Mouse (Mus musculus) testis, postnatal 14 days (tissue): Measurements from ENCODE around the gene Acat2.
"Not testable (repeated sequence)": the region's sequence is repeated elsewhere in the genome, so short reads cannot be mapped to it uniquely, and the experiment has no call there.

ENCODE experiments used
- DNase-seq: peaks from one replicate; pipeline ENCODE4 v3.0.0; 2021; ENCODE audit warnings: low spot score

Acat2 gene

DNA sequence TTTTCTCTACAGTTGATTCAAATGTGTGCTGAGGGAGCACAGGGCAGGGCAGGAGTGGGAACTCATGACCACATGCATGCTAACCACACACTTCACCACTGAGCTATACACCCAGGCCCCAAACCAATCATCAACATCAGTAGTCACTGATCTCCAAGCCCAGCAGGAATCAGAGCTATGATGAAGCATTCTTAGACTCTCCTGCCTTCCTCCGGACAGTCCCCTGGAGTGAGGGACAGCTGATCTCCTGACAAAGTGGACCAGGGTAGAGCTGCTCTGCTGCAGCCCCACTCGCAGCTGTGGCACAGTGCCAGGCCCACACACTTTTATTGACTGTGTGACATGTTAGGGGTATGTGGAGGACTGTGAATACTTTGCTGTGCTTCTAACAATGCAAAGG is 1.2 kb downstream of the Acat2 start:
- not testable (repeated sequence) for DNase-seq

DNA sequence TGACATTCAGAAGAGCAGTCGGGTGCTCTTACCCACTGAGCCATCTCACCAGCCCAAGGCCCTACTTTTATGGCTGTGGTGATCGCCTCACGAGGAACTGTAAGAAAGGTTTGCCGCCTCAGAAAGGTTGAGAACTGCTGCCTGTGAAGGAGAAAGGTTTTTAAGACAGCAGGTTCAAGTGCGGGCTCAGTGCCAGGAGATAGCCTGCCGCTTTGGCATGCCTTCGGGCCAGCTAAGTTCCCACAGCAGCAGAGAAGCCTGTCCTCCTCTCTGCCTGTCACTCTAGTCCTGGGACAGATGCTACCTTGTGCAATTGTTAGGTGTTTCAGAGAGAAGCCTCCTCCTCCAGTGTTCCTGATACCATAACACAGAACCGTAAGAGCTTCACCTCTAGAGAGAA is 3.9 kb downstream of the Acat2 start:
- no peak for DNase-seq

DNA sequence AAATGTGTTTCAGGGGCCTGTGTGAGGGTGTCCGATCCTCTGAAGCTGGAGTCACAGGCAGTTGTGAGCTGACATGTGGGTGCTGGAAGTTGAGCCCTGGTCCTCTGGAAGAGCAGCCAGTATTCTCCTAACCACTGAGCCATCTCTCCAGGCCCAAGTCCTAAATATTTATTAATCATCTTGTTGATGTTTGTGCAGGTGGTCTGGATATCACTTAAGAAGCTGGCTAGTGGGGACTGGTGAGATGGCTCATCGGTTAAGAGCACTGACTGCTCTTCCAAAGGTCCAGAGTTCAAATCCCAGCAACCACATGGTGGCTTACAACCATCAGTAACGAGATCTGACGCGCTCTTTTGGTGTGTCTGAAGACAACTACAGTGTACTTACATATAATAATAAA is 10.9 kb downstream of the Acat2 start:
- no peak for DNase-seq

DNA sequence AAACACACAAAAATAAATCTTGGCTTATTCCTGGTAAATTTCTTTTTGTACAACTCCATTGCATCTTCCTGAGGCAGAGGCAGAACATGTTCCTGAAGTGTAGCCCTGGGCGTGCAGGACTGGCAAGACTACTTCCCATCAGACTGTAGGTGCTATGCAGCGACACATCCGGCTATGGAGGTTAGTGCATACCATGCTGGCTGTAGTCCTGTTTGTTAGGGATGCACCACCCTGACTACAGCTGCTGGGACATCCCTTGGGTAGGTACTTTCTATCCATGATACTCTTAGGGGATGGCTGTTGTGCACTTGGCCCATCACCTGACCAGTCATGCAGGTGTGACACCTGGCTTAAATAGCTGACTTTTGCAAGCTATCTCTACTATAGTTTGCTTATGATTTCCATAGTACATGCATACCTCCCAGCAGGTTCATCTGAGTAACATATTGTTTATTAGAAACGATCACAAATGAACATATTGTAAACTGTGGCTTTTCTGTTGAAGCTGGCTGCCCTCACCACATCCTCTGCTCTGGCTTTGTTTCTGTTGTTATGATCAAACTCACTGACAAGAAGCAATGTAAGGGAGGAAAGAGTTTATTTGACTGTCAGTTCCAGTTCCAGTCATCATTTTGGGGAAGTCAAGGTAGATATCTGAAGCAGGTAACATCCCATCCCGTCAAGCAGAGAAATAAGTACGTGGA is 17.9 kb downstream of the Acat2 start:
- no peak for DNase-seq

DNA sequence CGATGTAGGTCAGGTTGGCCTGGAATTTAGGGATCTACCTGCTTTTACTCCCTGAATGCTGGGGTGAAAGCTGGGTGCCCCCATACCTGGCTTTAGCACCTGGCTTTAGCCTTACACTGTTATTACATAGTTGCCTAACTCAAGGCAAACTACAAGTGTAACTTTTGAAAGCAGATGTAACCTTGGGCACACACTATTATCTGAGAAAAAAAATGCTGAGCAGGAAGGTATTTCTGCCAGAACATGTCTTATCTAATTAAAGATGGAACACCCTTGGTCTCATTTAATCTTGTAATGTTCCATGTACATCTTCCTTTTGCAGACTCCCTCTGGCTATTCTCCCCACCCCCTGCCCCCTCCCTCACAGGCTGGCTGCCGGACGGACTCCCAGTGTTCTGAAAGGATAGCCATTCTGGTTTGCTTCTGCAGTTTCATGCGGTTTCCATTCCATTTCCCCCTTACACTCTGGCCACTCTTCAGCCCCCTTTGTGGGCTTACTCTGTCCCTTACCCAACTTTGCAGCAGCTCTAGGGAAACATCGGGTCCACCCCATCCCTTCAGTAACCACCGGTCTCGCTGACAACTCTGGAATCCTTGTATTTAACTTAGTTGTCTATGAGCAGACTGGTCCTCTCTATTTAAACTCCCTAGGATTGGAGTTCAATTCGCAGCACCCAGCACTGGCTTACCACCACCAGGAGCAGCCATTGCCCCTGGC is 18.8 kb downstream of the Acat2 start:
- peak; percentile 35 for DNase-seq

DNA sequence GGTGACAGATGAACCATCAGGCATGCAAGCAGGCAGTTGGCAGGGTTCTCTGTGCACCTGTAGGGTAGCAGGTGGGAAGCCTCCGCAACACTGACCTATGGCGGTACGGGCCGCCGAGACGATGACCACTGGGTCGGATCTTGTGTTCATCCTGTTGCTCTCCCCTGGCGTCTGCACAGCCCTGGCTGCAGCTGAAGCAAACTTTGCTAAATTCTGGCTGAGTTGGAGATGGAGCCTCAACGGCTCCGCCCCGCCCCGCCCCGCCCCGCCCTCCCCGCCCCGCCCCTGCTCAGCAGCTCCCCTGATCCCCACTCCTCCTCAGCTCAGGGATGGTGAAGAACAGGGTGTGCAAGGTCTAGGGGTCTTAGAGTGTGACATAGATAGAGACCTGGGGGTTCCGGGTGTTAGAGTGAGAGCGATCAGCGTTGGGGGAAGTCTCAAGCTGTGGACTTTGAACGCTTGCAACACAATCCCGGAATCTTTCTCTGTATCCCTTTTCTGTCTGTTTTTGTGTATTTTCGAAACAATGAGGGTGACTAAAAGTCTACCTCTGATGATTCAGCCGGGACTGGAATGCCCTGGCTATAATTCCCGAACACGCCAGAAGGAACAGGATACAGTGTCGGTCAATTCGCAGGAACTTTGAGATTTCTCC is 20.3 kb downstream of the Acat2 start, which contains the start of gene Acat3:
Gene Acat3, minus strand, starts transcription at position 450 of the 655 bp plus-strand sequence.
- no peak for DNase-seq

DNA sequence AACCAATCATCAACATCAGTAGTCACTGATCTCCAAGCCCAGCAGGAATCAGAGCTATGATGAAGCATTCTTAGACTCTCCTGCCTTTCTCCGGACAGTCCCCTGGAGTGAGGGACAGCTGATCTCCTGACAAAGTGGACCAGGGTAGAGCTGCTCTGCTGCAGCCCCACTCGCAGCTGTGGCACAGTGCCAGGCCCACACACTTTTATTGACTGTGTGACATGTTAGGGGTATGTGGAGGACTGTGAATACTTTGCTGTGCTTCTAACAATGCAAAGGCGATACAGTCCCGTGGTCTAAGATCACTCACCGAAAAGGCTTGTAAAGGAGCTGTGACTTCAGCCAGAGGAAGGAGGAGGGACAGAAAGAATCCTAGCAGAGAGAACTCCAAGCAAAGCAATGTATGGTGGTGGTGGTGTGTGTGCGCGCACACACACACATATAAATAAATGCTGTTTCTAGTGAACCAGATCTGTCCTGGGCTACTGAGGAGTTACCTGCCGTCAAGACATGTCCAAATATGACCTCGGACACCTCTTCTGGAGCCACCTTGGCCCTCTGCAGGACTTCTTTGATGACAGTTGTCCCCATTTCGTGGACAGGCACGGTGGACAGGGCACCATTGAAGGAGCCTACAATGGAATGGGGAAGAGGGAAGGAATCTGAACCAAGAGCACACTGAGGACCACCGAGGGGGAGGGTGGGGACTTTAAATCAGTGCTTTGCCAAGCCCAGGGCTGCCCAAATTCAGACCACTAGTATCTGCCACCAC is 21.0 kb downstream of the Acat2 start:
- DNase-seq, result not testable (repeated sequence)

DNA sequence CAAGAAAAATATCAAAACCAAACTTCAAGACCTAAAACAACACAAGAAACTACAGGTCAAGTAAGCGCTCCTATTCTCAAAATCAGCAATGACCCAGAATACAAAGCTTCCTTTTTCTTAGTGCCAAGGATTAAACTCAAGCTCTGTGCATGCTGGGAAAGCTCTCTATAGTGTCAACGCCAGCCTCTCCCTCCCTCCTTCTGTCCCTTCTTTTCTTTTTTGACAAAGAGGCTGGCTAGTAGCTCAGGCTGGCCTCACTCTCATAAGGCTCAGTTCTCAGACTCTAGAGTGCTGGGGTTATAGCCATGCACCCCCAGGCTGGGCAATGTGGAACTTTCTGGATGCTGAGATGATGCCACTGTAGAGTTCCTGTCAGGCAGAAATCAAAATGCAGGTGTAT is 22.5 kb downstream of the Acat2 start:
- DNase-seq, result no peak

DNA sequence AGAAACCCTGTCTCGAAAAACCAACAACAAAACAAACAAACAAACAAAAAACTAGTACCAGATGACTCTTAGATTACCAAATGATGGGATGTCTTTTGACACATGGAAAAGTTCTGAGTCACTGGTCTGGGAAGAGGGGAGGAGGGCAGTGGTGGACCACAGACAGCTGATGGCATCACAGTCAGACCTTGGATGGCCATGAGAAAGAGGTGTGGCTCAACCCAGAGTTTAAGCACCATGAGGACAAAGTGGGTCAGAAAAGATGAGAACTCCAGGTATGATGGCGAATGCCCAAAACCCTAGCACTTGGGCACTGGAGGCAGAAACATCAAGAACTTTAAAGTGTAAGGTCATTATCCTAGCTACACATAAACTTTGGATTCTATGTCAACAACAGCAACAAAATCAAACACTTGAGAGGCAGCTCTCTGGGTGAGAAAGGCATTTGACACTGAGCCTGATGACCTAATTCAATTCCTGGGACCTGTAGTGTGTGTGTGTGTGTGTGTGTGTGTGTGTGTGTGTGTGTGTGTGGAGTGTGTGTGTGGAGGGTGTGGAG is 23.1 kb downstream of the Acat2 start:
- DNase-seq, result no peak

DNA sequence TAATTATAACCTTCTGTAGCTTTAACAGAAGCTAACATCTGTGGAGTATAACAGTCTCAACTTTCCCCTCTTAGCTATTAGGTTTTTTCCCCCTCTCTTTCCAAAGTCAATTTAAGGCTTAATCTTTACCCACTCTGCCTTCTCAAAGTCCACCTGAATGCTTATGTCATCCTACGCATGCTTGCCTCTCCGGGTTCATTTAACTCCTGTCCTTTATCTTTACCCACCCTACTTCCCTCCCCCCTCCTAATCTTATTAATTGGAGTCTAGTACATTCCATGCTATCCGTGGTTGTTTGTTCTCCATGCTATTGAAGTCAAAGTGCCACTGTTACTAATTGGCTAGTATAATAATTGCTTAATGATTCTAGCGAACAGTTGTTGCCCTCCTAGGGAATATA is 24.8 kb downstream of the Acat2 start:
- DNase-seq, result no peak

DNA sequence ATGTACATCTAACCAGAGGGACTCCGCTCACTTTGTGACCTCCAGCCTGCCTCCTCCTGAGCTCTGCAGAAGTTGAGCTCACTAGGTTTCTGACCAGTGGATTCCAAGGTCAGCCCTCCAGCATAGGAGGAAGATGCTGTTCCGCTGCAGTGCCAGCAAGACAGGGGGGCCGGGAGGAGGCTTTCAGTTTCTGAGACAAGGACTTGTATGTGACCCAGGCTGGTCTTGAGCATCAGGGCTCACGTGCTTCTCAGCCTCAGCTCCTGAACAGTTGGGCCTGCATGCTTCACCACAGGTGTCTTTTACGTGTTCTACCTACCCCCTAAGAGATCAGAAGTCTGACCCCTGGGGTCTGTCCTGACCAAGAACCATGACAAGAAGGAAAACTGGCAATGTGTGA is 29.0 kb downstream of the Acat2 start:
- DNase-seq, result peak; percentile 30

DNA sequence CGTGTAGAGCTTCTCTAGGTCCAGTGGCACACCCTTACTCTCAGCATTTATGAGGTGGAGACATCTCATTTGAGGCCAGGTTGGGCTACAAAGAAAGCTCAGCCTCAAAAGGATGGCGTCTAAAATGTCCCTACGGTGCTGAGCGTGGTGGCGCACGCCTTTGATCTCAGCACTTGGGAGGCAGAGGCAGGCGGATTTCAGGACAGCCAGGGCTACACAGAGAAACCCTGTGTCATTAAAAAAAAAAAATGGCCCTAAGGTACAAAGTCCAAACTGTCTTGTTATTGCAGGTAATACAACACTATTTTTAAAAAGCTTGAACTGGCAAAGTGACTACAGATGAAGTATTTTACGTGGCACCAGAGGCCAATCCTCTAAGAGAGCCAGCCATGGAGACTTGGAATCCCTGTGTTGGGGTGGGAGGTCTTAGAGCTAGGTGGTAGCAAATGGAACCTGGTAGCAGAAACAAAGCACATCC is 34.8 kb downstream of the Acat2 start:
- no peak for DNase-seq

DNA sequence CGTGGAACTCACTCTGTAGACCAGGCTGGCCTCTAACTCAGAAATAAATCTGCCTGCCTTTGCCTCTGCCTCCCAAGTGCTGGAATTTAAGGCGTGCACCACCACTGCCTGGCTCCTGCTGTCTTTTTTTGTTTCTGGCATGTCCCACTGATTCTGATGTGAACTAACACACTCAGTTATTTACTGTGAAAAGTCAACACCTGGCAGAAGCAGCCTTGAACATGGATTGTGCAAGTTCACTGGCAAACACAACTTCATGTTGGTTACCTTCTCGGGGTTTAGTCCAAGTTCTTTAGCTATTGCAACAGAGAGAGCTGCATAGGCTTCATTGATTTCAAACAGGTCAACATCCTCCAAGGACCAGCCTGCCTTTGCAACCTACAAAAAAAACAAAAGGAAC is 35.5 kb downstream of the Acat2 start:
- no peak for DNase-seq

DNA sequence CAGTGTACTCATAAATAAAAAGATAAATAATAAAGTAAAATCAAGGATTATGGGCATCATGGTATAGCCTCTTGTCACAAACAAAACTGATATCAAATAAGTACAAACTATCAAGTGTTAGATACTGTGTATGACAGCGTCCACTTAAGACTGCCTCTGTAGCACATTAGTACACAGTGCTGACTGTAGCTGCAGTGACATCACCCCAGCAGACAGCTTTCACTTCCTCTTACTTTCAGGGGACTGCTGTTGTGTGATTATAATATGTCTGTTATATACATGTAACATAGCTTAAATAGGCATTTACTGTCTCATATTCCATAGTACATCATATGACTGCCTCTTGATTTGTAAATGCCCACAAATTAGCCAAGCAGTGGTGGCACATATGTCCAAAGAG is 39.5 kb downstream of the Acat2 start:
- no peak for DNase-seq

DNA sequence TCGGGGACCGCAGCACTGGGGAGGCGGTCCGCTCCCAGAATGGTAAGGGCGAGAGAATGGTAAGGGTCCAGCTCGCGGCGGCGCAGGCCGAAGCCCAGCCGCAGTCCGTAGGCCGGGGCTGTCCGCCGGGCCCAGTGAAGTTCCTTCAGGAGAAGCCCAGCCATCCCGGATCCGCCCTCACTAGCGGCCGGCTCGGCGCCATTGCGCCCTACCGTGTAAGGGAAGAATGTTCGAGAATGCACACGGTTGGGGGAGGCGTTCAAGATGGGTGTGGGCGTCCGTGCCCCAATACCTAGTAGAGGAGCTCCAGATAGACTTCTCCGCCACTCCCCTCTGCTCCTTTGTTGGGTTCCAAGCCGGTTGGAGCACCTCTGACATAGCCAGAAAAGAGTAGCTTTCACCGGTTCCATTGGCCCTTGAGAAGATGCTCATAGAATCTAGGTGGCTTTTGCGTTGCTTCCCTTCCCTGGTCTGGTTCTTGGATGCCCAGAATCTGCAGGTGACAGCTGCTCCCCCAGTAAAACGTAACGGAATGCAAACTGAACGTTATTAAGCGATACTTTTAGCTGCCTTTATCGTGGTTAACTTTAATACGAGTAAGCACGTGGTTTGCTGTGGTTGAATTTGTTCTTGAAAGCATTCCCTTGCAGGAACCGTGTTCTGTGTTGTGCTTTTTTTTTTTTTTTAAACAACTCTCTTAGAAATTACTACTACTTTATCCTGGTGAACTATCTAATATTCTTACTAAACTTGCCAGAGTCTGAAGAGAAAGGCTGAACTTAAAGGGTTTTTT is 43.8 kb downstream of the Acat2 start:
- DNase-seq, result no peak

DNA sequence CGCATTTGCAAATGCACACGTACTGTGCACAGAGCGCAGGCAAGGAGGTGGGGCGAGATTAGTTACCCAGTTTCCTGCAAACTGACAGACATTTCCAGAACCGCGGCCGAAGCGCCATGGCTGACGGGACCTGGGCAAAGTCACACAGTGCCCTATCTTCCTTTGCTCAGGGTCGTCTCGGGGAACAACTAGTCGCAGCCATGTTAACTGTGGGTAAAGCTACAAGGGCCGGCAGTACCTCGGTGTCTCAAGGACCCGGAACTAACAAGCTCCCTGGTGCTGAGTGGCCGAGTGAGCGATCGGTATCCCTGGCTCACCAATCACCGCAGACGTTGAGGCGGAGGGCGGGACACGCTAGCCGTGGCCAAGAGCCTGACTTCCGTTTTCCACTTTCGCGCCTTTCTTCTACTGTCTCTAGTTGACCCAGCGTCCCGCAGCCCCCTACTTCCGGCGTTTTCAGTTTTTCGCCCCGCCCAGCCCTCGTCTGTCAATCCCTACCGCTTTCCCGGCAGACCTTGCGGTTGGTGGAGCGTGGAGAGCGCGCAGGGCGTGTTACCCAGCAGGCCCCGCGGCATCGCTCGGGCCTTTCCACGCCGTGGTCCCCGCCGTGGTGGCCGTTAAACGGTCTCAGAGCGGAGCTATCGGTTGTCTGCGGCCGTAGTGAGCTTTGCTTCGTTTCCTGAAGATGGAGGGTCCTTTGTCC is 44.5 kb downstream of the Acat2 start, which contains the start of gene Mrpl18:
Gene Mrpl18, minus strand, starts transcription at position 465 of the 703 bp plus-strand sequence.
- peak; percentile 100 for DNase-seq

DNA sequence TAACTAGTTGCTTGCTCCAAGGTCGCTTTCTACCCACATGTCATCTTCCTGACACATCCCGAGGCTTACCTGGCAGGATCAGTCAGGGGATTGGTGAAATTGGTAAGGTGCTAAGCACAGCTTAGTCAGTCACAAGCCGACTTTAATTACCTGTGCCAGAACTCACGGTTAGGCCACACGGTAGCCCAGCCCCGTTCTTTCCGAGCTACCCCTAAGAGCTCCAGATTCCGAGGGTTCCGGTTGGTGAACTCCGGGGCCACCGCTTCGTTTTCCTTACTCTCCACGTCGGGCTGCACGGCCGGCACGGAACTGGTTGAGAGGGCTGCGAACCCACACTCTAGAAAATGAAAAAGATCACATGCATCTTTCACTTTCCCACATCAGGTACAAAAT is 45.1 kb downstream of the Acat2 start, which contains the start of gene Tcp1:
Gene Tcp1, plus strand, starts transcription at position 214 of the 393 bp plus-strand sequence.
- peak; percentile 61 for DNase-seq

DNA sequence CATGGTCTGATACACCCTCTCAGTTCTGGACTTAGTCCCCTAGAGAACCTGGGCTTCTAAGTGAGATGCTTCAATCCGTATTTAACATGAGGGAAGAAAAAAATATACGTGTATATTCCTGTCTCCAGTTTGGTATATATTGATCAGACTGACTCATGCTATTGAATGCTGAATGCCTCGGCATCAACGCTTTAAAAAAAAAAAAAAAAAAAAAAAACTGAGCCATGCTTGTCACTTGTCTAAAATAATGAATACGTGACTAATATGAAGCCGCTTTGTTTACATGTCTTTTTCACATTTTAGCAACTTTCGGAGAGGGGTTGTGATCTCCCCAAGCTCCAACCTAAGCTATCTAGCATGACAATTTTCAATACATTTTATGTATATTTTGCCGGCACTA is 50.2 kb downstream of the Acat2 start:
- DNase-seq, result no peak

DNA sequence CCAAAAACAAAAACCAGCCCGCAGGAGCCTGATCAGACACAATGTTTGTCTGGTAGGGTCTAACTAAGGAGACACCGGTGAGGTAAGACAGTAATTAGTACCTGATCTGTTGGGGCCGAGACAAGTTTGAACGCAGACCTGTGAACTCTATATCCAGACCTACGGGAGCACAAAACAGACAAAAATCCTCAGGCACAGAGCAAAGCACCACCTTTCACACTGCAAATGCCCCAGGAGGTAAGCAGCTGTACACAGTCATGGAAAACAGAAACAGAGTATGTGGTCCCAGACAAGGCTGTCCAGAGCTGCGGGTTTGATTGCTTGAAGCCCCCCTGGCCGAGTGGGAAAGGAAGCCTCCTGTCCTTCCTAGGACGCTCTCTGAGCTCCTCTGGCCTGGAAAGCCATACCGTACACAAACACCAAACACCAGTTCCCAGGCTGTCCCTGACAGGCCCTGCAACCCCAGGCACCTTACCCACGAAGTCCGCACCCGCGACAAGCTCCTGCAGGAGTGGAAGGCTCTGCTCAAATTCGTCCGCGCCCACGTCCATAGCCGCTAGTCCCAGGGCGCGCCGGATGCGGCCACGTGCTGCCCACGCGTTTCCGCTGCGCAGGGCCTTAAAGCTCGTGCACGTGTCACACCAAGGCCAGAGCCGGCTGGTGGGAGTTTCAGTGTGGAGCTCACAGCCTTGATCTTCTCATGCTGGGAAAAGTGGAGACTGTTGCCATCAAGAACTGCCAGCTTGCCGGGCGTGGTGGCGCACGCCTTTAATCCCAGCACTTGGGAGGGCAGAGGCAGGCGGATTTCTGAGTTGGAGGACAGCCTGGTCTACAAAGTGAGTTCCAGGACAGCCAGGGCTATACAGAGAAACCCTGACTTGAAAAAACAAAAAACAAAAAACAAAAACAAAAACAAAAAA is 50.9 kb downstream of the Acat2 start, which contains the start of gene Pnldc1:
Gene Pnldc1, minus strand, starts transcription at position 870 of the 920 bp plus-strand sequence.
- DNase-seq, result peak; percentile 85
